Mouse (Mus musculus): ENCODE results near the gene Ripply1. TPM values are rescaled to one million over a fixed set of nuclear protein-coding genes. Genes with fewer than 3 reads are reported as not detected.

The Ripply1 gene
- not detected in 2 replicates for polyA plus RNA-seq (2015; fragmentation: Nextera tagmentation; extraction: Ambion mirVana)

DNA sequence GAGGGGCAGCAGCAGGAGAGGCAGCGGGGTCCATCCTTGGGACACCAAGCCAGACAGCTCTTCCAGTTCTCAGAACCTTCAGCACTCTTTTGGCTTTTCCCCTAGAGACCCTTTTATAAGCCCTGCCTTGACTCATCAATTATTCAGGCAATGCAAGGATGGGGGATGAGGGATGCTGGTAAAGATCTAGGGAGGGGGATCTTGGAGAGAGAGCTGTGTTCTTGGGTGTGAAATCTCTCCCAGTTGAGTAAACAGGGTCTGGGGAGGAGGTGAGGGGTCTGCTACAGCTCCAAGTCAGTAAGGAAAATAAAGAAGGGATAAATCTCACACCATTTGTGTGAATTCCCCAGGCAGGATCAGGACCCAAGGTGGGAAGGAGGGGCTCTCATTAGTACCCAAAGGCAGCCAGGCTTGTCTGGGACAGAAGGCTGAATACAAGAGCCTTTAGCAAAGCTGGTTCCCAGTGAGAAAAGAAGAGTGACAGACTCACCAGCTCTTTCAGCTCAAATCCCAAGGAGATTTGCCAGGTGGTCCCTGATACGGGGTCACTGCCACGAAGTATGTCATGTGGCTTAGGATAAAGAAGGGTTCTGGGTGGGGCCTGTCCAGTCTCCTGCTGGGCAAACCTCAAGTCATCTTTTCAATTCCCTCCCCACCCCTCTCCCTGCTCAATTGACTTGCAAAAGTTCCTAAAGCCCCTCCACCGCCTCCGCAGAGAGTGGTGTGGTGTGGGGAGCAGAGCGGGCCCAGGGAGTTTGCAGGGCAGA, at the start of gene Ripply1:
Ripply1 (minus strand) TSS at position 76 of the 767 bp plus-strand sequence.
- 68% methylated on average over 6 of the region's 6 CpGs for whole genome bisulfite sequencing (ENCODE audit: insufficient replicate concordance)
- ATAC-seq = no peak
- H3K27ac ChIP-seq (ENCODE audit: low read depth) = peak within 1 kb of the TSS; percentile 16; the same call in 1 of the 2 replicates

DNA sequence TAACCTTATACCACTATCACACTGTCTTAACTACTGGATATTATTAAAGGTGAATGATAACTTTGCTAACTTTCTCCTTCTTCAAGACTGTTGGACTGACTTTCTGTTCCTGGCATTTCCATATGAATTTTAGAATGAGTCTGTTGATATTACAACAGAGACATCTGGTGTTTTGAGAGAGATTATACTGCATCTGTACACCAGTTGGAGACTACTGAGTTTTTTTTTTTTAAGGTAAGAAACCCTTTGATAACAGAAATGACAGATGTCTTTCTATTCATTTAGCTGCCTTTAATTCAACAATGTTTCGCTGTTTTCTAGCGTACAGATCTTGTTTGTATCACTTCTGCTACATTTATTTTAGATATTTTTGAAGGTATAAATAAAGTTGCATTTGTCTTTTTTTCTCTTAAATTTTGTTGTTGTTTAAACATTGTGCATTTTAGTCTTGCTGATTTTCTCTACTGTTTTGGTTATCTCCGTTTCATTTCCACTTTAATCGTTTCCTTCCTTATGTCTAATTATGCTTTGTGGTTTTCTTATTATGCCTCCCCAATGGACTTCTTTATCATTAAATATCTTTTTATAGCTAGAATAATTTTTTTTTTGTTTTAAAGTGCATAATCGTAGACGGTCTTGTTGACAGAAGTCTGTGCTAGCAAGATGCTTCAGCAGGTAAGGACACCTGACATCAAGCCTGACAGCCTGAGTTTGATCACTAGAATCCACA, 46.4 kb upstream of the Ripply1 start:
- no peak overlapping the region for H3K9ac ChIP-seq (replicated peaks)
- DNase-seq (no peak), ATAC-seq (no peak)
- TF ChIP-seq EP300 (IDR thresholded peaks at IDR 0.05; ENCODE audit: low read depth) (no peak), CTCF (IDR thresholded peaks at IDR 0.05; ENCODE audit: low read depth) (no peak)
- H3K4me3 ChIP-seq (ENCODE audit: low read depth, low read length) = no peak overlapping the region
- no peaks in the 10 kb centered on the region; the same call in 1 of the 2 replicates for H3K36me3 ChIP-seq (replicated peaks; ENCODE audit: insufficient read depth, low read length)
- H3K9me3 ChIP-seq (ENCODE audit: low read length) = no peaks in the 10 kb centered on the region
- no peak overlapping the region for H3K27ac ChIP-seq (ENCODE audit: low read depth)
- 72% methylated on average over 6 of the region's 6 CpGs for WGBS (ENCODE audit: insufficient replicate concordance)
- no peak overlapping the region for H3K4me2 ChIP-seq (ENCODE audit: low read depth, low read length)
- no peaks in the 10 kb centered on the region for H3K4me1 ChIP-seq (ENCODE audit: insufficient read depth)
- no peaks in the 10 kb centered on the region; the same call in 1 of the 2 replicates for H3K27me3 ChIP-seq (ENCODE audit: insufficient read depth, low read length)

More for the DNA sequence above, at the start of gene Ripply1:
- H3K9ac ChIP-seq (replicated peaks) = no peak within 1 kb of the TSS
- peaks cover 4% of the 10 kb centered on the region for H3K4me1 ChIP-seq (ENCODE audit: insufficient read depth)
- no peak for TF ChIP-seq EP300 (IDR thresholded peaks at IDR 0.05; ENCODE audit: low read depth)
- no peak for TF ChIP-seq CTCF (IDR thresholded peaks at IDR 0.05; ENCODE audit: low read depth)
- no peaks in the 10 kb centered on the region for H3K36me3 ChIP-seq (replicated peaks; ENCODE audit: insufficient read depth, low read length)
- no peak within 1 kb of the TSS for H3K4me2 ChIP-seq (ENCODE audit: low read depth, low read length)
- no peaks in the 10 kb centered on the region for H3K27me3 ChIP-seq (ENCODE audit: insufficient read depth, low read length)
- H3K4me3 ChIP-seq (ENCODE audit: low read depth, low read length) = no peak within 1 kb of the TSS
- DNase-seq = no peak
- H3K9me3 ChIP-seq (ENCODE audit: low read length) = no peaks in the 10 kb centered on the region

DNA sequence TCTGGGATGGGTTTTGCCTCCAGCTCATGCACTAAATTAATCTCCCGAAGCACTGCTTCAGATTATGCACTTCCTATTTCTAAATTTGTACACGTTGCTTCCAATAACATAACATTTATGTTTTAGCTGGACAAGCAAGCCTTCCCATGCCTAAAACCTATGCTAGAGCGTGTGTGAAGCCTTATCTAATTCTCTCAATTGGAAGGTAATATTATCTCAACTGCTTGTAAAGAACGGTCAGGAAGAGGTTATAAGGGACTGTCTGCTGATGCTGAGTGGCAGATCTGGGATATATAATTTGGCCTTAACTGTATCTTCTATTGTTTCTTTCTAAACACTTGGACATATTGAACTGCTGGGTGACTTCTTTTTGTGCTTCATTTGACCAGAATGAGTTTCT, 44.8 kb upstream of the Ripply1 start:
- Histone ChIP-seq H3K9ac (replicated peaks) (no peak overlapping the region), H3K4me1 (ENCODE audit: insufficient read depth) (no peaks in the 10 kb centered on the region), H3K4me3 (ENCODE audit: low read depth, low read length) (no peak overlapping the region), H3K27me3 (ENCODE audit: insufficient read depth, low read length) (no peaks in the 10 kb centered on the region; the same call in 1 of the 2 replicates), H3K4me2 (ENCODE audit: low read depth, low read length) (no peak overlapping the region), H3K36me3 (replicated peaks; ENCODE audit: insufficient read depth, low read length) (no peaks in the 10 kb centered on the region), H3K9me3 (ENCODE audit: low read length) (no peaks in the 10 kb centered on the region), H3K27ac (ENCODE audit: low read depth) (no peak overlapping the region)
- no peak for TF ChIP-seq CTCF (IDR thresholded peaks at IDR 0.05; ENCODE audit: low read depth)
- TF ChIP-seq EP300 (IDR thresholded peaks at IDR 0.05; ENCODE audit: low read depth) = no peak
- no peak for DNase-seq
- 54% methylated on average over 4 of the region's 4 CpGs for WGBS (ENCODE audit: insufficient replicate concordance)
- ATAC-seq = no peak

DNA sequence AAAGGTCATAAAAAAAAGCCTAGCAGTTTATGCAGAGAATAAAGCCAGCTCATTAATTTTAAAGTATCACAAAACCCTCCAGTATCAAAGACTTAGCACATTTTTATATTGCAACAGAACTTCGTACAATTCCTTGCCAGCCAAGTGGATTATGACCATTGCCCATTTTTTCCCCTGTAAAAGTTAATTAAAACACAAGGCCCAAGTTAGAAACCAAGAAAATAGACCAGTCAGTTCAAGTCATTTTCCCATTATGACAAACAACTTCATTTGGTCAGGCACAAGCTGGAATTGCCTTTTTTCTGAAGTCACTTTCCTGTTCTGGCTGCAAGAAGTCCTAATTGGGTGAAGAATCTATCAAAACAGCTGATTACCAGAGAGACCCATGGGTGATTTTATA, 43.2 kb upstream of the Ripply1 start:
- Histone ChIP-seq H3K4me2 (ENCODE audit: low read depth, low read length) (no peak overlapping the region), H3K36me3 (replicated peaks; ENCODE audit: insufficient read depth, low read length) (no peaks in the 10 kb centered on the region), H3K4me1 (ENCODE audit: insufficient read depth) (no peaks in the 10 kb centered on the region), H3K4me3 (ENCODE audit: low read depth, low read length) (no peak overlapping the region), H3K27ac (ENCODE audit: low read depth) (no peak overlapping the region), H3K9me3 (ENCODE audit: low read length) (no peaks in the 10 kb centered on the region), H3K27me3 (ENCODE audit: insufficient read depth, low read length) (no peaks in the 10 kb centered on the region; the same call in 1 of the 2 replicates), H3K9ac (replicated peaks) (no peak overlapping the region)
- DNase-seq (no peak), ATAC-seq (no peak)
- no peak for TF ChIP-seq EP300 (IDR thresholded peaks at IDR 0.05; ENCODE audit: low read depth)
- no peak for TF ChIP-seq CTCF (IDR thresholded peaks at IDR 0.05; ENCODE audit: low read depth)
- WGBS (ENCODE audit: insufficient replicate concordance) = 62% methylated on average over 1 of the region's 1 CpGs

DNA sequence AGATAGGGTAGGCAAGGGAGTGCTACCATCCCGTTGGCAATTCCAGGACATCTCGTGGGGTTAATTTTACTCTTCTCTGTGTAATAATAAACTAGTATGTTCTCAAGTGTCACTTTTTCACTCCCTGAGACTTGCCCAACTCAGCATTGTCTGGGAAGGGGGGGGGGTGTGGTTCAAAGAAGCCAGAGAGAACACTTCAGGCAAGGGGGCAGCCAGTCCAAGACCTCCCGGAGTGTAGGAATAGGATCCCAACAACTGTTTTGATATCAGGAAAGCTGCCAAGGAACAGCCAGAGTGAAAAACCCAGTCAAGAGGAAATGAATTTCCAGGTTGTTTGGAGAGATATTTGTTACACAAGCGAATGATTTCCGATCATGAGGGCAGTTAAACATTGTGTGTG, 33.0 kb upstream of the Ripply1 start:
- H3K27me3 ChIP-seq (ENCODE audit: insufficient read depth, low read length) = no peaks in the 10 kb centered on the region
- no peak overlapping the region for H3K4me3 ChIP-seq (ENCODE audit: low read depth, low read length)
- H3K9me3 ChIP-seq (ENCODE audit: low read length) = no peaks in the 10 kb centered on the region
- H3K9ac ChIP-seq (replicated peaks) = no peak overlapping the region
- ATAC-seq = no peak
- TF ChIP-seq EP300 (IDR thresholded peaks at IDR 0.05; ENCODE audit: low read depth) = no peak
- TF ChIP-seq CTCF (IDR thresholded peaks at IDR 0.05; ENCODE audit: low read depth) = no peak
- H3K4me2 ChIP-seq (ENCODE audit: low read depth, low read length) = no peak overlapping the region
- H3K4me1 ChIP-seq (ENCODE audit: insufficient read depth) = peaks cover 21% of the 10 kb centered on the region
- WGBS (ENCODE audit: insufficient replicate concordance) = 68% methylated on average over 5 of the region's 5 CpGs
- DNase-seq = no peak
- H3K27ac ChIP-seq (ENCODE audit: low read depth) = no peak overlapping the region
- no peaks in the 10 kb centered on the region for H3K36me3 ChIP-seq (replicated peaks; ENCODE audit: insufficient read depth, low read length)

DNA sequence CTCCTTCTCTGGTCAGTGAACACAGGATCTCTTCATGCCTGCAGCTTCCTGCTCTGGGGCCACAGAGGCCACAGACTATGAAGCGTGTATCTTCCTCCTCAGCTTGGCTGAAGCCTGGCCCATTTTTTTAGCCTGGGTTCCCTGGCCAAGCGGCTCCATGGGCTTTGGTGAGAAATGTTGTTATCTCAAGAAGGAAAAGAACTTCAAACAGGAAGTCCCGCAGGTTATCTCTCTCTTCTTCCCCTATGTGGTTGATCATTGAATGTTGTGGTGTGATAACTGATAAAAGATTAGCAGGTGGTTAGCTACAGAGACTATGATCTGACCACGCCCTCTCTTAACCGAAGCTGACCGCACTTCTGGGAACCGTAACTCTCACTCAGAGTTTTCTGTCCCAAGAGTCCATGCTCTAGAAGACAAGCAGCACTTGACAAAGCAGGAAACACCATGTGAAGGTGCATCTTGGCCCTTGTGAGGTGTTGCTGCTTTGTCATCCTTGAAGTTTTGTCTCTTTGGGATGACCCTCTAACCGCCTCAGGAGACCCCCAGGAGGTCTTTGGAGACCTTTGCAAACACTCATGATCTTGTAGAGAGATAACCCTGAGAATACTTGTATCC, 32.0 kb upstream of the Ripply1 start:
- no peaks in the 10 kb centered on the region for H3K27me3 ChIP-seq (ENCODE audit: insufficient read depth, low read length)
- H3K4me2 ChIP-seq (ENCODE audit: low read depth, low read length) = peak overlapping the region; percentile 29; the same call in 1 of the 2 replicates
- DNase-seq (no peak), ATAC-seq (peak; percentile 77)
- no peak overlapping the region for H3K4me3 ChIP-seq (ENCODE audit: low read depth, low read length)
- H3K4me1 ChIP-seq (ENCODE audit: insufficient read depth) = peaks cover 21% of the 10 kb centered on the region
- TF ChIP-seq CTCF (IDR thresholded peaks at IDR 0.05; ENCODE audit: low read depth) = no peak
- peak; percentile 81 for TF ChIP-seq EP300 (IDR thresholded peaks at IDR 0.05; ENCODE audit: low read depth)
- no peaks in the 10 kb centered on the region for H3K9me3 ChIP-seq (ENCODE audit: low read length)
- H3K27ac ChIP-seq (ENCODE audit: low read depth) = peak overlapping the region; percentile 48; the same call in 1 of the 2 replicates
- H3K36me3 ChIP-seq (replicated peaks; ENCODE audit: insufficient read depth, low read length) = no peaks in the 10 kb centered on the region
- H3K9ac ChIP-seq (replicated peaks) = no peak overlapping the region
- WGBS (ENCODE audit: insufficient replicate concordance) = 21% methylated on average over 8 of the region's 8 CpGs

Measured in liver, postnatal 0 days (tissue).